Mouse (Mus musculus) brain, adult 2 months (tissue): ENCODE results near the gene Trpm5.

Experiments
- DNase-seq: peaks from one replicate; pipeline ENCODE4 v3.0.0; 2011; ENCODE audit warnings: low read depth, low spot score

Trpm5 gene

GRCm38 (mm10) chr7:143105258-143105897 is 10.9 kb upstream of the Trpm5 start:
- no peak for DNase-seq

- DNase-seq, result peak; percentile 63
These were observed 6.3 kb upstream of the Trpm5 start for GRCm38 (mm10) chr7:143100759-143101158.

GRCm38 (mm10) chr7:143095554-143095907 is 1.1 kb upstream of the Trpm5 start:
- DNase-seq, result no peak

- no peak for DNase-seq
These were observed 595 bp downstream of the Trpm5 start for GRCm38 (mm10) chr7:143093847-143094246.

GRCm38 (mm10) chr7:143087070-143087579 is 7.3 kb downstream of the Trpm5 start:
- DNase-seq, result no peak

GRCm38 (mm10) chr7:143086366-143086765 is 8.1 kb downstream of the Trpm5 start:
- peak; percentile 44 for DNase-seq

- no peak for DNase-seq
These were observed 10.7 kb downstream of the Trpm5 start for GRCm38 (mm10) chr7:143083708-143084107.

- DNase-seq, result no peak
These were observed 12.4 kb downstream of the Trpm5 start for GRCm38 (mm10) chr7:143082024-143082423.

- DNase-seq, result no peak
These were observed 17.1 kb downstream of the Trpm5 start for GRCm38 (mm10) chr7:143077351-143077750.

GRCm38 (mm10) chr7:143075394-143075793 is 19.0 kb downstream of the Trpm5 start:
- DNase-seq, result no peak

GRCm38 (mm10) chr7:143073086-143073485 is 21.4 kb downstream of the Trpm5 start:
- peak; percentile 54 for DNase-seq

GRCm38 (mm10) chr7:143072605-143073004 is 21.8 kb downstream of the Trpm5 start:
- DNase-seq, result no peak

GRCm38 (mm10) chr7:143070506-143071070 is 23.9 kb downstream of the Trpm5 start:
- DNase-seq, result no peak

- DNase-seq, result no peak
These were observed 24.6 kb downstream of the Trpm5 start for GRCm38 (mm10) chr7:143069751-143070400.

GRCm38 (mm10) chr7:143068882-143069591 is 25.4 kb downstream of the Trpm5 start, which contains the start of gene Tssc4:
Gene Tssc4 (plus strand): TSS chr7:143069249.
- peak; percentile 100 for DNase-seq

GRCm38 (mm10) chr7:143068316-143068881 is 26.0 kb downstream of the Trpm5 start:
- DNase-seq, result no peak

- DNase-seq, result peak; percentile 24
These were observed 26.5 kb downstream of the Trpm5 start for GRCm38 (mm10) chr7:143067897-143068296.

- no peak for DNase-seq
These were observed 27.0 kb downstream of the Trpm5 start for GRCm38 (mm10) chr7:143067469-143067868.

- DNase-seq, result no peak
These were observed 28.8 kb downstream of the Trpm5 start for GRCm38 (mm10) chr7:143065692-143066091.

- DNase-seq, result peak; percentile 28
These were observed 30.2 kb downstream of the Trpm5 start for GRCm38 (mm10) chr7:143064226-143064625.

- DNase-seq, result no peak
These were observed 31.7 kb downstream of the Trpm5 start for GRCm38 (mm10) chr7:143062704-143063103.
